Comparison of ENCODE assay signal across 13 mouse cellular contexts in genomic region chr14:8326961-8327360, GRCm38 (mm10). TPM values are rescaled to one million over a fixed set of nuclear protein-coding genes. Genes with fewer than 3 reads are reported as not detected.
A peak's percentile ranks its signal among the peaks of the same experiment; 100 is the strongest.
DNase-seq lines count a peak whose midpoint lies in the region; TF ChIP-seq lines count a peak whose summit lies in the region.
"Had no signal": no experiment of that assay in that cellular context is flagged by ENCODE, and none has a peak within 500 bp of the region (broad histone marks: within the 10 kb centered on the region; RNA-seq: fewer than 3 reads in every experiment).

No protein-coding gene starts in this region.

- peak overlapping the region; percentile 52; the same call in 1 of the 2 replicates for H3K27ac ChIP-seq in cerebellum, adult 2 months (ENCODE audit: insufficient read depth, low read length)
- peak overlapping the region; percentile 83; the same call in 1 of the 2 replicates for H3K27ac ChIP-seq in cortical plate, adult 2 months (ENCODE audit: insufficient read depth, low read length)

- no peaks in the 10 kb centered on the region for H3K27me3 ChIP-seq in cerebellum, adult 2 months (ENCODE audit: control insufficient read depth, insufficient read depth, low read length)

- TF ChIP-seq CTCF in cerebellum, adult 2 months (IDR thresholded peaks at IDR 0.05; ENCODE audit: borderline replicate concordance, insufficient read depth, low read depth, low read length): no peak
- TF ChIP-seq CTCF in cortical plate, adult 2 months (IDR thresholded peaks at IDR 0.05; ENCODE audit: extremely low read depth, insufficient read depth, low read length): no peak

- no peak for DNase-seq in cerebellum, adult 2 months
- DNase-seq in cerebellum, adult 11-12 months: no peak
- peak; percentile 91 for DNase-seq in kidney, adult 11 months
- no peak for DNase-seq in kidney, postnatal 4 days
- peak; percentile 60 for DNase-seq in kidney, postnatal 10 days
- DNase-seq in thymus, postnatal 36 days: no peak
- no peak for DNase-seq in cerebellum, postnatal 4 days (ENCODE audit: low spot score in 2 of 2)
- DNase-seq: B cell, adult 2 months; cerebellum, postnatal 36 days; gastrocnemius, postnatal 36 days; thymus, postnatal 14 days had no signal

- no peak for TF ChIP-seq POLR2A in cerebellum, adult 2 months (IDR thresholded peaks at IDR 0.05; ENCODE audit: borderline replicate concordance, insufficient read depth, low read length)
- no peak for TF ChIP-seq POLR2A in cortical plate, adult 2 months (IDR thresholded peaks at IDR 0.05; ENCODE audit: extremely low read depth, insufficient read depth, low read length)

- no peak overlapping the region for H3K4me3 ChIP-seq in cerebellum, adult 2 months (replicated peaks; ENCODE audit: insufficient read depth, low read depth, low read length)
- H3K4me3 ChIP-seq in cortical plate, adult 2 months (ENCODE audit: insufficient read depth, low read length): no peak overlapping the region
- H3K4me3 ChIP-seq: limb, embryonic 10.5 days had no signal

- peaks cover 9% of the 10 kb centered on the region for H3K4me1 ChIP-seq in cerebellum, adult 2 months (ENCODE audit: control insufficient read depth, insufficient read depth, low read length)
- peaks cover 3% of the 10 kb centered on the region for H3K4me1 ChIP-seq in cortical plate, adult 2 months (ENCODE audit: control insufficient read depth, insufficient read depth, low read length)

RNA-seq across cellular contexts. Expression of gene Fam107a, which starts 9.1 kb away (rescaled TPM):
- 351 and 468 TPM in 2 replicates for polyA plus RNA-seq in cerebellum, adult 2 months (2012; rRNA removed)
- polyA plus RNA-seq in cortical plate, adult 2 months (2012; rRNA removed): 498 and 520 TPM in 2 replicates

RNA-seq across cellular contexts. Expression of gene Oit1, which starts 51.6 kb away (rescaled TPM):
- polyA plus RNA-seq in cerebellum, adult 2 months (2012; rRNA removed): not detected in 2 replicates
- polyA plus RNA-seq in cortical plate, adult 2 months (2012; rRNA removed): not detected in 2 replicates
- polyA plus RNA-seq: limb, embryonic 10.5 days had no signal

Comparison
In these comparisons a context has a peak if more than half of its experiments do, and no peak if none do; other contexts are left out.
1. DNase-seq: peak in kidney, adult 11 months (single experiment) and kidney, postnatal 10 days (single experiment); none in cerebellum, adult 2 months (0 of 2), cerebellum, adult 11-12 months (single experiment), kidney, postnatal 4 days (0 of 2), thymus, postnatal 36 days (0 of 2) and cerebellum, postnatal 4 days (0 of 2).